Mouse (Mus musculus): ENCODE data around the gene Pon3. TPM values are rescaled to one million over a fixed set of nuclear protein-coding genes. Genes with fewer than 3 reads are reported as not detected.

Gene Pon3
- total RNA-seq (2015; ENCODE audit: low replicate concordance) (4.4 and 11.7 TPM in 2 replicates), total RNA-seq (2017; ENCODE audit: low replicate concordance) (7.2 and 8.9 TPM in 2 replicates)

- ATAC-seq (replicated peaks; ENCODE audit: low FRiP score, poor library complexity, severe bottlenecking), result peak; percentile 99
These were observed at the start of gene Pon3 for GRCm38 (mm10) chr6:5255722-5256451. Gene Pon3 (minus strand): TSS chr6:5256286.

GRCm38 (mm10) chr6:5304956-5305355 lies 48.9 kb upstream of the Pon3 start:
- no peak for ATAC-seq (replicated peaks; ENCODE audit: low FRiP score, poor library complexity, severe bottlenecking)

GRCm38 (mm10) chr6:5300629-5301028 lies 44.5 kb upstream of the Pon3 start:
- ATAC-seq (replicated peaks; ENCODE audit: low FRiP score, poor library complexity, severe bottlenecking), result no peak

- ATAC-seq (replicated peaks; ENCODE audit: low FRiP score, poor library complexity, severe bottlenecking), result no peak
These were observed 43.5 kb upstream of the Pon3 start for GRCm38 (mm10) chr6:5299561-5299960.

GRCm38 (mm10) chr6:5298092-5298554 lies 42.0 kb upstream of the Pon3 start, which contains the start of gene Pon2:
Gene Pon2 (minus strand): TSS chr6:5298455.
- peak; percentile 85 for ATAC-seq (replicated peaks; ENCODE audit: low FRiP score, poor library complexity, severe bottlenecking)

- ATAC-seq (replicated peaks; ENCODE audit: low FRiP score, poor library complexity, severe bottlenecking), result peak; percentile 91
These were observed 41.4 kb upstream of the Pon3 start for GRCm38 (mm10) chr6:5297321-5298091.

- ATAC-seq (replicated peaks; ENCODE audit: low FRiP score, poor library complexity, severe bottlenecking), result no peak
These were observed 40.0 kb upstream of the Pon3 start for GRCm38 (mm10) chr6:5296067-5296466.

- ATAC-seq (replicated peaks; ENCODE audit: low FRiP score, poor library complexity, severe bottlenecking), result no peak
These were observed 38.8 kb upstream of the Pon3 start for GRCm38 (mm10) chr6:5294659-5295449.

GRCm38 (mm10) chr6:5292841-5293240 lies 36.8 kb upstream of the Pon3 start:
- no peak for ATAC-seq (replicated peaks; ENCODE audit: low FRiP score, poor library complexity, severe bottlenecking)

- ATAC-seq (replicated peaks; ENCODE audit: low FRiP score, poor library complexity, severe bottlenecking), result peak; percentile 58
These were observed 35.4 kb upstream of the Pon3 start for GRCm38 (mm10) chr6:5291450-5291849.

- peak; percentile 33; the same call in 1 of the 2 replicates for ATAC-seq (replicated peaks; ENCODE audit: low FRiP score, poor library complexity, severe bottlenecking)
These were observed 31.8 kb upstream of the Pon3 start for GRCm38 (mm10) chr6:5287919-5288318.

- ATAC-seq (replicated peaks; ENCODE audit: low FRiP score, poor library complexity, severe bottlenecking), result peak; percentile 81
These were observed 31.3 kb upstream of the Pon3 start for GRCm38 (mm10) chr6:5287392-5287791.

- no peak for ATAC-seq (replicated peaks; ENCODE audit: low FRiP score, poor library complexity, severe bottlenecking)
These were observed 26.3 kb upstream of the Pon3 start for GRCm38 (mm10) chr6:5282418-5282817.

- ATAC-seq (replicated peaks; ENCODE audit: low FRiP score, poor library complexity, severe bottlenecking), result no peak
These were observed 24.7 kb upstream of the Pon3 start for GRCm38 (mm10) chr6:5280576-5281305.

GRCm38 (mm10) chr6:5277972-5278371 lies 21.9 kb upstream of the Pon3 start:
- ATAC-seq (replicated peaks; ENCODE audit: low FRiP score, poor library complexity, severe bottlenecking), result no peak

GRCm38 (mm10) chr6:5269641-5270040 lies 13.6 kb upstream of the Pon3 start:
- no peak for ATAC-seq (replicated peaks; ENCODE audit: low FRiP score, poor library complexity, severe bottlenecking)

- no peak for ATAC-seq (replicated peaks; ENCODE audit: low FRiP score, poor library complexity, severe bottlenecking)
These were observed 8.7 kb upstream of the Pon3 start for GRCm38 (mm10) chr6:5264793-5265192.

GRCm38 (mm10) chr6:5263250-5263999 lies 7.3 kb upstream of the Pon3 start:
- ATAC-seq (replicated peaks; ENCODE audit: low FRiP score, poor library complexity, severe bottlenecking), result peak; percentile 33; the same call in 1 of the 2 replicates

Measured in erythroblast, adult 5-6 weeks (primary cell).